Mouse (Mus musculus): Measurements from ENCODE around the gene Syngr2.
"Not testable (repeated sequence)": the region's sequence is repeated elsewhere in the genome, so short reads cannot be mapped to it uniquely, and the experiment has no call there.

GRCm38 (mm10) chr11:117815850-117816249 is 6.4 kb downstream of the Syngr2 start:
- TF ChIP-seq CTCF (conservative IDR thresholded peaks at IDR 0.05; ENCODE audit: low read length); NANOG (IDR thresholded peaks at IDR 0.05; ENCODE audit: borderline replicate concordance, low read length): not testable (repeated sequence)

Measured in E14TG2a.4 (cell line).